Mouse (Mus musculus): ENCODE data around the gene Lyzl4.

- TF ChIP-seq GATA1 (IDR thresholded peaks at IDR 0.05; ENCODE audit: low read length): no peak
- TF ChIP-seq TAL1 (IDR thresholded peaks at IDR 0.05; ENCODE audit: low read length): no peak
These were observed 22.2 kb upstream of the Lyzl4 start for GRCm38 (mm10) chr9:121664104-121664503.

All from erythroblast, embryonic 14.5 days (primary cell).